Mouse (Mus musculus): ENCODE results near the gene Phf5a. TPM values are rescaled to one million over a fixed set of nuclear protein-coding genes. Genes with fewer than 3 reads are reported as not detected.
A peak's percentile ranks its signal among the peaks of the same experiment; 100 is the strongest.

The Phf5a gene
- polyA plus RNA-seq (2011; ENCODE audit: insufficient read depth, insufficient read length, low replicate concordance, missing spikeins), result 74.5 and 96.7 TPM in 2 replicates

DNA sequence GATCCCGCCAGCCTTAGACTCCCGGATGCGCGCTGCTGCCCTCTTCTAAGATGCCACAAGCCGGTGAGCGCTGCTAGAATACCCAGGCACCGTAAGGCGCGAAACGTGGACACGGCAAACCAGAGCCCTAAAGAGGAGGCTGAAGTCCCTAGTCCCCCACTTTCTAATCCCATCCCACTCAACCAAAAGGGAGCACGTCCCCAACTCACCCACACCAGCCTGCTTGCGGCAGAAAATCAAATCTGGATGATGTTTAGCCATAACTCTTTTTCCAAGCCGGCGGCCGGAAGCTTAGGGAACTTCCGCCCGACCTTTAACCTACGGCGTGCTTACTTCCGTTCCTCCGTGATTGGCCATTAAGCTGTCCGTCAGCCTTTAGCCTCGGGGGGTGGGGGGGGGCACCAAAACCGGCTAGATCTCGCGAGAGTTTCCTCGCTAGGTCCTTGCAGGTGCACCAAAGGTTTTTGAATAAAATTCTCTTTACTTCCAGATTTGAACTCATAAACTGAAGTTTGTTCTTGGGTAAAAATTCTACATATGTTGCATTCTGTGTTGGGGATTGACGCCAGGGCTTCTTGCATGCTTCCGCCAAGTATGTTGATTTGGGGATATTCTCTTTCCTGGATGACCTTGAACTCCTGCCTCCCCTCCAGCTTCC lies at the start of gene Phf5a:
Gene Phf5a, minus strand, starts transcription at position 308 of the 658 bp plus-strand sequence.
- H3K27ac ChIP-seq (ENCODE audit: control insufficient read depth, insufficient read depth, low read depth, low read length, poor library complexity), result peak within 1 kb of the TSS; percentile 89
- peak within 1 kb of the TSS; percentile 85 for H3K4me3 ChIP-seq (replicated peaks; ENCODE audit: control insufficient read depth, low read depth, low read length)
- WGBS, result under 1% methylated on average over 30 of the region's 30 CpGs
- TF ChIP-seq POLR2A (IDR thresholded peaks at IDR 0.05; ENCODE audit: borderline replicate concordance, control insufficient read depth, low read depth, low read length) (no peak), CTCF (IDR thresholded peaks at IDR 0.05; ENCODE audit: control insufficient read depth, insufficient read depth, low read length) (no peak)
- no peaks in the 10 kb centered on the region; the same call in 1 of the 2 replicates for H3K4me1 ChIP-seq (ENCODE audit: control insufficient read depth, insufficient read depth, low read length)

GRCm38 (mm10) chr15:81921255-81921654 lies 49.5 kb upstream of the Phf5a start:
- Histone ChIP-seq H3K4me1 (ENCODE audit: control insufficient read depth, insufficient read depth, low read length) (peaks cover 7% of the 10 kb centered on the region; the same call in 1 of the 2 replicates), H3K27ac (ENCODE audit: control insufficient read depth, insufficient read depth, low read depth, low read length, poor library complexity) (no peak overlapping the region), H3K4me3 (replicated peaks; ENCODE audit: control insufficient read depth, low read depth, low read length) (no peak overlapping the region)
- 81% methylated on average over 5 of the region's 5 CpGs for WGBS
- TF ChIP-seq CTCF (IDR thresholded peaks at IDR 0.05; ENCODE audit: control insufficient read depth, insufficient read depth, low read length) (no peak), POLR2A (IDR thresholded peaks at IDR 0.05; ENCODE audit: borderline replicate concordance, control insufficient read depth, low read depth, low read length) (no peak)

DNA sequence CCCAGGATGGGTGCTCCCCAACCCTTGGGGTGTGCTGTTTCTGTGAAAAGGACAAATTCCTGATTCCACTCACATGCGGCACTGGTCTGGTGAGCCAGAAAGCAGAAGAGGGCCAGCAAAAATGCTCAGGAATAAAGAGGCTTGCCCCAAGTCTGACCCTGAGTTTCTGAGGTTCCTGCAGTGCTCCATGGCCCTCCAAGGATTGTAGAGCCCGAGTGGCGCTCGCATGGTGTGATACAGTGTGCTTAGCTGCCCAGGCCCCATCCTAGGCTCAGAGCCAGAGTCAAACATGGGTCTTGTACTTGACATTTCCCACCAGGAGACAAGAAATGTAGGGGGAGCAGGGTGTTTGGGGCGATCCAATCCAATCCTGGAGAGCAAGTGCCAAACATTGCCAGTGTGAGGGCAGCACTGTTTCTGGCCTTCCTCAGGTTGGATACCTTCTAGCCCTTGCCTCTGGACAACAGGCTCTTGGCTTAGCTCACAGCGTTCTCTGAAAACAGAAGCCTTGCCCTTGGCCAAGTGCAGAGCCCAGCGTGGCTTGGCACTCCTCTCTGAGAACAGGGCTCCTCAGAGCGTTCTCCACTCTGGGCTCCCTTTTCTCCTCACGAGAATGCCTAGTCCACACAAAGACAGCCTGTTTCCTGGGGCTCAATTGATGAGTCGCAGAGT lies 49.0 kb upstream of the Phf5a start:
- 87% methylated on average over 10 of the region's 10 CpGs for WGBS
- peaks cover 7% of the 10 kb centered on the region; the same call in 1 of the 2 replicates for H3K4me1 ChIP-seq (ENCODE audit: control insufficient read depth, insufficient read depth, low read length)
- TF ChIP-seq CTCF (IDR thresholded peaks at IDR 0.05; ENCODE audit: control insufficient read depth, insufficient read depth, low read length), result no peak
- TF ChIP-seq POLR2A (IDR thresholded peaks at IDR 0.05; ENCODE audit: borderline replicate concordance, control insufficient read depth, low read depth, low read length), result no peak
- H3K4me3 ChIP-seq (replicated peaks; ENCODE audit: control insufficient read depth, low read depth, low read length), result no peak overlapping the region
- H3K27ac ChIP-seq (ENCODE audit: control insufficient read depth, insufficient read depth, low read depth, low read length, poor library complexity), result no peak overlapping the region

DNA sequence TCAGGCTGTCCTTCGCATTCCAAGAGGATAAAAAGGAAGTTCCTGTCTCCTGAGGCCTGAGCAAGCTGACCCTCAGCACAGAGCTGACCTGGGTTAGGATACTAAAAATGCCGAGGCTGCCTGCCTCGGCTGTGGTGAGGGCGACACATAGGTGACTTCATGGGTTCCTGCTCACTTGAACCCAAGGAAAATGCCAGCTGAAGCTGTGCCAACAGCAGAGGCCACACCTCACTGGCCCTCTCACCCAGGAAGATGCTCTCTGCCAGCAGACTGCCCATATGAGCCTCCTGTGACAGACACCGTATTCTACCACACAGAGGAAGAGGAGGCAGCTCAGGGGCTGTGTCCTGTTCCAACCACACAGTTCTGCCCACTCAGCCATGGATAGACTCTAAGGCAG lies 47.4 kb upstream of the Phf5a start:
- Histone ChIP-seq H3K4me1 (ENCODE audit: control insufficient read depth, insufficient read depth, low read length) (peaks cover 3% of the 10 kb centered on the region; the same call in 1 of the 2 replicates), H3K27ac (ENCODE audit: control insufficient read depth, insufficient read depth, low read depth, low read length, poor library complexity) (no peak overlapping the region), H3K4me3 (replicated peaks; ENCODE audit: control insufficient read depth, low read depth, low read length) (no peak overlapping the region)
- TF ChIP-seq CTCF (IDR thresholded peaks at IDR 0.05; ENCODE audit: control insufficient read depth, insufficient read depth, low read length), result no peak
- WGBS, result 86% methylated on average over 5 of the region's 5 CpGs

DNA sequence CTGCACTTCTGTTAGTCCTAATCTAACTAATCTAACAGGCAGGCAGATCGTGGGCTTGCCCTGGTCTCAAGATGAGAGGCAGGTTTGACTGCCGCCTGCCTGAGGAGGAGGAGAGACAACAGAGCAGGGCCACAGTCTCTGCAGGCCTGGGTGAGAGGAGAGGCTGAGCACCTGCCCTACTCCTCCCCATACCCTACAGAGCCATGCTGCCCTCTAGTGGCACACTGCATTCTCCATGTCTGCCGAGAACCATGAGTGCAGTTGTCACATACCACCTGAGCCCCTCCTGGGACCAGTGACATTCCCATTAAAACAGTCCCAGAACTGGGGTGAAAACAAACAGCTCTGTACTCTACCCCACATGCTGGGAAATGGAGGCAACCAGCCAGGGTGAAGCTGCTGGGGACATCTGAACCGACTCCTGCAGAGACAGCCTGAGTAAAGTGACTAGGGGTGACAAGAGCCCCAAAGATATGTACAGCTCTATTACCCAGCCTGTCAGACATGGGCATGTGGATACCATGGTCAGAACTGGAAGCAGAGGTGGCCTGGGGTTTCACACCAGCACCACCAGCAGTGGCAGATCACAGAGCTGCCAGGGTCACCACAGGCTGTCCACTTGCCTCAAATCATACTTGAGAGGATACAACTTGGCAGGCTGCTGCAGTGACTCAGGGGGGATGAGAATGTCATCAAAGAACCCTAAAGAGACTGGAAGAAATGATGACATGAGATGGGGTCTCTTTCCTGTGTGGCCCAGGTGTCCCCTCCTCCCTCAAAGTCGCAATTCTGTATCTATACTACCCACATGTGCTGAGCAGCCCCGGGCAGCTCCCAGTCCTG lies 46.1 kb upstream of the Phf5a start:
- Histone ChIP-seq H3K4me3 (replicated peaks; ENCODE audit: control insufficient read depth, low read depth, low read length) (no peak overlapping the region), H3K4me1 (ENCODE audit: control insufficient read depth, insufficient read depth, low read length) (no peaks in the 10 kb centered on the region), H3K27ac (ENCODE audit: control insufficient read depth, insufficient read depth, low read depth, low read length, poor library complexity) (no peak overlapping the region)
- TF ChIP-seq CTCF (IDR thresholded peaks at IDR 0.05; ENCODE audit: control insufficient read depth, insufficient read depth, low read length), result peak; percentile 99
- TF ChIP-seq POLR2A (IDR thresholded peaks at IDR 0.05; ENCODE audit: borderline replicate concordance, control insufficient read depth, low read depth, low read length), result no peak
- 67% methylated on average over 6 of the region's 6 CpGs for WGBS

- Histone ChIP-seq H3K27ac (ENCODE audit: control insufficient read depth, insufficient read depth, low read depth, low read length, poor library complexity) (no peak overlapping the region), H3K4me1 (ENCODE audit: control insufficient read depth, insufficient read depth, low read length) (no peaks in the 10 kb centered on the region), H3K4me3 (replicated peaks; ENCODE audit: control insufficient read depth, low read depth, low read length) (no peak overlapping the region)
- TF ChIP-seq CTCF (IDR thresholded peaks at IDR 0.05; ENCODE audit: control insufficient read depth, insufficient read depth, low read length), result no peak
- 88% methylated on average over 12 of the region's 12 CpGs for WGBS
Observed at GRCm38 (mm10) chr15:81917201-81917600, 45.5 kb upstream of the Phf5a start.

GRCm38 (mm10) chr15:81915663-81916062 lies 44.0 kb upstream of the Phf5a start:
- Histone ChIP-seq H3K4me1 (ENCODE audit: control insufficient read depth, insufficient read depth, low read length) (no peaks in the 10 kb centered on the region), H3K27ac (ENCODE audit: control insufficient read depth, insufficient read depth, low read depth, low read length, poor library complexity) (no peak overlapping the region)
- 88% methylated on average over 5 of the region's 5 CpGs for WGBS

DNA sequence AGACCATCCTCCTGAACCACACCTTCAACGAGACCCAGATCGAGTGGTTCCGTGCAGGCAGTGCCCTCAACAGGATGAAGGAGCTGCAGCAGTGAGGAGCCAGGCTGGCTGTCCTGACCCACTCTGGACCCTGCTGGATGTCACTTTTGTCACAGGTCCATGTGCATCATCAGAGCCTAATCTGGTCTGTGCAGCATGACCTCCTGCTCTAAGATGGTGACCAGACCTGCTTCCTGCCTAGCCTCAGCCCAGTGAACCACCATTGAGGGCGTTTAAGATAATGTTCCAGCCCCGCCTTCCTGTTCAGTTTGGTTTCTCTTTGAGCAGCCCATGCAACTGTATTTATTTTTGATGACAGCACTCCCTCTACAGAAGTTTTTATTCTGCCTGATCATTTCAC lies 43.0 kb upstream of the Phf5a start:
- H3K4me3 ChIP-seq (replicated peaks; ENCODE audit: control insufficient read depth, low read depth, low read length), result no peak overlapping the region
- WGBS, result 64% methylated on average over 5 of the region's 5 CpGs
- H3K4me1 ChIP-seq (ENCODE audit: control insufficient read depth, insufficient read depth, low read length), result no peaks in the 10 kb centered on the region
- H3K27ac ChIP-seq (ENCODE audit: control insufficient read depth, insufficient read depth, low read depth, low read length, poor library complexity), result no peak overlapping the region
- no peak for TF ChIP-seq POLR2A (IDR thresholded peaks at IDR 0.05; ENCODE audit: borderline replicate concordance, control insufficient read depth, low read depth, low read length)
- TF ChIP-seq CTCF (IDR thresholded peaks at IDR 0.05; ENCODE audit: control insufficient read depth, insufficient read depth, low read length), result no peak

More at GRCm38 (mm10) chr15:81915663-81916062, 44.0 kb upstream of the Phf5a start:
- no peak overlapping the region for H3K4me3 ChIP-seq (replicated peaks; ENCODE audit: control insufficient read depth, low read depth, low read length)
- no peak for TF ChIP-seq POLR2A (IDR thresholded peaks at IDR 0.05; ENCODE audit: borderline replicate concordance, control insufficient read depth, low read depth, low read length)
- no peak for TF ChIP-seq CTCF (IDR thresholded peaks at IDR 0.05; ENCODE audit: control insufficient read depth, insufficient read depth, low read length)

All from bone marrow, adult 2 months (tissue).